In the genomic region with DNA sequence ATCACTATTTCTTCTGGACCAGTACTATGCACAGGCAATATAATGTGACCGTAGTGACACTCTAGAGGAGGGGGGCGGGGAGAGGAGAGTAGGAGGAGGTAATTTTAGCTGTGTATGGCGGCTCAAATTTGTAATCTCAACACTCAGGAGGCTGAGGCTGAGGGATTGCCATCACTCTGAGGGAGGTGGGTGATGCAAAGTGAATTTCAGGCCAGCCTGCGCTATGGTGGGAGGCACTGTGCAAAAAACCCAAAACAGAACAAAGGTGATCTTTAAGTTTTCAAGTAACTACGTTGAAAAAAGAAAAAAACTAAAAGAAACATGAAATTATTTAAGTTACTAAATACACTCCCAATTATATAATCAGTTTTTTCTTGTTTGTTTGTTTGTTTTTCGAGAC, we compare ENCODE assay signal across 8 mouse cellular contexts. TPM values are rescaled to one million over a fixed set of nuclear protein-coding genes. Genes with fewer than 3 reads are reported as not detected.
DNase-seq lines count a peak whose midpoint lies in the region; ATAC-seq and TF ChIP-seq lines count a peak whose summit lies in the region.

No protein-coding gene starts in this region.

- H3K9ac ChIP-seq in embryonic facial prominence, embryonic 11.5 days (replicated peaks; ENCODE audit: low read length): peak overlapping the region; percentile 36; the same call in 1 of the 2 replicates
- peak overlapping the region; percentile 64; the same call in 1 of the 2 replicates for H3K9ac ChIP-seq in hindbrain, embryonic 16.5 days (ENCODE audit: low read depth, low read length)

- H3K4me3 ChIP-seq in layer of hippocampus, adult 2 months: peak overlapping the region; percentile 85
- peak overlapping the region; percentile 80 for H3K4me3 ChIP-seq in embryonic facial prominence, embryonic 11.5 days (ENCODE audit: low read depth, low read length)
- H3K4me3 ChIP-seq in hindbrain, embryonic 16.5 days (ENCODE audit: low read length): peak overlapping the region; percentile 69

- ATAC-seq in embryonic facial prominence, embryonic 11.5 days (replicated peaks; ENCODE audit: insufficient number of reproducible peaks, low FRiP score, low TSS enrichment, low read depth): no peak
- ATAC-seq in hindbrain, embryonic 16.5 days: no peak

- WGBS in embryonic facial prominence, embryonic 11.5 days: 75% methylated on average over 6 of the region's 6 CpGs
- WGBS in hindbrain, embryonic 16.5 days: 73% methylated on average over 6 of the region's 6 CpGs

- TF ChIP-seq CTCF in layer of hippocampus, adult 2 months (conservative IDR thresholded peaks at IDR 0.05): no peak

- H3K36me3 ChIP-seq in embryonic facial prominence, embryonic 11.5 days (replicated peaks; ENCODE audit: control insufficient read depth, insufficient read depth, low read depth, low read length): no peaks in the 10 kb centered on the region
- H3K36me3 ChIP-seq in hindbrain, embryonic 16.5 days (ENCODE audit: control insufficient read depth, insufficient read depth, low read length): no peaks in the 10 kb centered on the region

- H3K4me2 ChIP-seq in embryonic facial prominence, embryonic 11.5 days (ENCODE audit: low read depth, low read length): no peak overlapping the region; the same call in 1 of the 2 replicates
- peak overlapping the region; percentile 50 for H3K4me2 ChIP-seq in hindbrain, embryonic 16.5 days (ENCODE audit: low read length)

- H3K9me3 ChIP-seq in embryonic facial prominence, embryonic 11.5 days (replicated peaks; ENCODE audit: control insufficient read depth, low read length): no peaks in the 10 kb centered on the region
- no peaks in the 10 kb centered on the region for H3K9me3 ChIP-seq in hindbrain, embryonic 16.5 days (ENCODE audit: control insufficient read depth, low read length)

- no peak for DNase-seq in layer of hippocampus, adult 2 months (ENCODE audit: low spot score in 2 of 2)
- DNase-seq in layer of hippocampus, adult 9-10 months (ENCODE audit: low spot score): no peak
- no peak for DNase-seq in embryonic facial prominence, embryonic 11.5 days (ENCODE audit: low spot score)
- DNase-seq in naive thymus-derived CD4-positive, alpha-beta T cell, adult 2 months (ENCODE audit: low read depth): peak; percentile 39
- DNase-seq in adrenal gland, postnatal 4 days (ENCODE audit: low spot score in 2 of 2): no peak
- no peak for DNase-seq in ovary, postnatal 36 days (ENCODE audit: low spot score)
- DNase-seq in frontal cortex, adult 2 months (ENCODE audit: extremely low spot score in 1 of 2, low spot score in 1 of 2): no peak

- H3K4me1 ChIP-seq in embryonic facial prominence, embryonic 11.5 days (ENCODE audit: control insufficient read depth, insufficient read depth, low read length): 0 out of 2 replicates have a peak, but pooled peaks cover 2% of the 10 kb centered on the region
- H3K4me1 ChIP-seq in hindbrain, embryonic 16.5 days (ENCODE audit: control insufficient read depth, insufficient read depth, low read depth, low read length): peaks cover 16% of the 10 kb centered on the region

- H3K27me3 ChIP-seq in embryonic facial prominence, embryonic 11.5 days (ENCODE audit: control insufficient read depth, insufficient read depth, low read length): no peaks in the 10 kb centered on the region
- no peaks in the 10 kb centered on the region for H3K27me3 ChIP-seq in hindbrain, embryonic 16.5 days (replicated peaks; ENCODE audit: control insufficient read depth, insufficient read depth, low read length)

- peak overlapping the region; percentile 93 for H3K27ac ChIP-seq in layer of hippocampus, adult 2 months
- H3K27ac ChIP-seq in embryonic facial prominence, embryonic 11.5 days (replicated peaks; ENCODE audit: low read depth, low read length): peak overlapping the region; percentile 85; the same call in 1 of the 2 replicates
- peak overlapping the region; percentile 93 for H3K27ac ChIP-seq in hindbrain, embryonic 16.5 days (ENCODE audit: low read depth, low read length)

RNA-seq across cellular contexts. Expression of gene Map4, which starts 0.5 kb away (rescaled TPM):
- 100 to 1,000 TPM; 578 to 579 TPM for total RNA-seq in layer of hippocampus, adult 2 months (2021)
- 50.0 and 50.5 TPM in 2 replicates for polyA plus RNA-seq in embryonic facial prominence, embryonic 11.5 days (2014; fragmentation: Nextera tagmentation; extraction: Ambion mirVana)
- polyA plus RNA-seq in hindbrain, embryonic 16.5 days (2015; fragmentation: Nextera tagmentation; extraction: Ambion mirVana): 206 and 219 TPM in 2 replicates
- 100 to 1,000 TPM; 118 to 124 TPM for total RNA-seq in adrenal gland, postnatal 4 days (2021)
- 313 and 321 TPM in 2 replicates for polyA plus RNA-seq in frontal cortex, adult 2 months (2012; rRNA removed)

RNA-seq across cellular contexts. Expression of gene Cdc25a, which starts 55.4 kb away (rescaled TPM):
- 1 to 10 TPM; 4.7 TPM for total RNA-seq in layer of hippocampus, adult 2 months (2021)
- 38.6 and 44.1 TPM in 2 replicates for polyA plus RNA-seq in embryonic facial prominence, embryonic 11.5 days (2014; fragmentation: Nextera tagmentation; extraction: Ambion mirVana)
- polyA plus RNA-seq in hindbrain, embryonic 16.5 days (2015; fragmentation: Nextera tagmentation; extraction: Ambion mirVana): 9.1 and 11.0 TPM in 2 replicates
- 10 to 100 TPM; 25.5 to 28.3 TPM for total RNA-seq in adrenal gland, postnatal 4 days (2021)
- polyA plus RNA-seq in frontal cortex, adult 2 months (2012; rRNA removed): 3.4 and 4.3 TPM in 2 replicates
